Mouse (Mus musculus) heart, adult 2 months (tissue): ENCODE data around the gene Kif24.

ENCODE experiments used
- CTCF ChIP-seq: fragments of 200-600 bp; IDR thresholded peaks from 2 replicates; pipeline ENCODE4 v1.8.1; 2022; ENCODE audit warnings: antibody characterized with exemption, mild to moderate bottlenecking, moderate library complexity
- EP300 ChIP-seq: fragments of 200-500 bp; IDR thresholded peaks from 2 replicates; pipeline ENCODE4 v1.6.1; 2011; ENCODE audit warnings: low read depth, low read length, control low read depth; ENCODE audit not compliant: insufficient read depth
- POLR2A ChIP-seq: fragments of 200-500 bp; IDR thresholded peaks from 2 replicates; pipeline ENCODE4 v1.6.1; 2011; ENCODE audit warnings: mild to moderate bottlenecking, low read depth, low read length, control low read depth; ENCODE audit not compliant: insufficient read depth

DNA sequence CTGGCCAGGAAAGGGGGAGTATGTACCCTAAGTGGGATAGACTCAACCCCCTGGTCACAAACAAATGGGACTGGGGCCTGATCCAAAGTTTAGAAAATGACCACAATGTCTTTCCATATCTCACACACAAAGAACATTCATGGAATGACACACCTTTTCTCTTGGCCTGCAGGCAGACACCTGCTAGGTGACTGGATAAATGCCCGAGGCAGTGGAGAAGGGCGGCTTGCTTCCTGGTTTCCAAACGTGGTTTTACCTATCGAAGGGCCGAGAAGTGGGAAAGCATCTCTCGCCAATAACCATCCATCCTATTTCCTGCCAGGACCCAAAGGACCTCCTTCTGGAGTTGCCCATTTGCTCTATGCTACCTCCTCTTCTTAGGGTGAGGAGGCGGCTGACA lies 28.3 kb upstream of the Kif24 start:
- TF ChIP-seq POLR2A = no peak
- TF ChIP-seq EP300 = no peak
- TF ChIP-seq CTCF = no peak
